In the genomic region with DNA sequence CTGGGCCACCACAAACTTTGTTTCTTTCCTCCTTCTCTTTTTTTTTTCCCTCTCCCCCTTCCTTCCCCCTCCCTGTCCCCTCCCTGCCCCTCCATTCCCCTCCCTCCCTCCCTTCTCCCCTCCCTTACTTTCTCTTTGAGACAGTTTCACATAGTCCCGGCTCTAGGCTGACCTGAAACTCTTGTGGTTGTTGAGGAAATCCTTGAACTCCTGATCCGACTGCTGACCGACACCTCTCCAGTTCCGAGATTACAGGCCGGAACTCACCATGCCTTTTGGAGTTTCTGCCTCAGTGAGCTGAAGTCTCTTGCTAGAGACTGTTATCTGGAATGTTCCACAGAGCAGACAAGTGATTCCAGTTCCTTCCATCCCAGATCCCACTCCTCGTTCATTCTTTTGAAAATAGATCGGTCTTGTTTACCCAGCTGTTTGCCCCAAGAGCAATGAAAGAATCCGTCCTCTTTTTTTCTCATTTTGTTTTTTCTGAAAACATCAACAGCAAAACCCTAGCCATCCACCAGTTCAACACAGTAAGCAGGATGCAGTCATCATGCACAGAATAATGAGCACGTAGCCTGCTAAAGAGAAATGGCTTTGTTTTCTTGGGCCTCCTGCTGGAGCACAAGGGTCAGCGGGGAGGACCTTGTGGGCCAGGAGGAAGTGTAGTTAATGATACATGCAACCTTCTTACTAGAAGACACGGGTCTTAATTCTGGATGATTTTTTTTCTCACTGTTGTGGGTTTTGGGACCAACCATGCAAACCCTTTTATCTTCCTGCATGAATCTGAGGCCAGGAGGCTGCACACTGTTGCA, we compare ENCODE assay signal across 8 mouse cellular contexts. TPM values are rescaled to one million over a fixed set of nuclear protein-coding genes. Genes with fewer than 3 reads are reported as not detected.
A peak's percentile ranks its signal among the peaks of the same experiment; 100 is the strongest.
DNase-seq lines count a peak whose midpoint lies in the region; ATAC-seq and TF ChIP-seq lines count a peak whose summit lies in the region.

No protein-coding gene starts in this region.

- H3K79me2 ChIP-seq in heart, adult 2 months (replicated peaks; ENCODE audit: control insufficient read depth, insufficient read depth, low read length), result no peaks in the 10 kb centered on the region

- peak overlapping the region; percentile 51 for H3K27ac ChIP-seq in heart, adult 2 months
- no peak overlapping the region for H3K27ac ChIP-seq in layer of hippocampus, adult 2 months
- H3K27ac ChIP-seq in embryonic facial prominence, embryonic 10.5 days (replicated peaks), result peak overlapping the region; percentile 70

- peak; percentile 43 for TF ChIP-seq CTCF in heart, adult 2 months (IDR thresholded peaks at IDR 0.05)
- 0 out of 2 replicates have a peak, but pooled peaks have one; percentile 13 for TF ChIP-seq CTCF in layer of hippocampus, adult 2 months (conservative IDR thresholded peaks at IDR 0.05)

- H3K4me1 ChIP-seq in heart, adult 2 months (ENCODE audit: control insufficient read depth, insufficient read depth, low read length), result peaks cover 3% of the 10 kb centered on the region; the same call in 1 of the 2 replicates
- H3K4me1 ChIP-seq in embryonic facial prominence, embryonic 10.5 days, result peaks cover 26% of the 10 kb centered on the region

- peak; percentile 67 for ATAC-seq in megakaryocyte, adult 5-6 weeks (ENCODE audit: poor library complexity, severe bottlenecking)

- no peak for TF ChIP-seq POLR2A in heart, adult 2 months (IDR thresholded peaks at IDR 0.05; ENCODE audit: insufficient read depth, low read depth, low read length)

- DNase-seq in heart, adult 2 months, result no peak
- no peak for DNase-seq in heart, postnatal 36 days
- no peak for DNase-seq in layer of hippocampus, adult 2 months (ENCODE audit: low spot score in 2 of 2)
- no peak for DNase-seq in layer of hippocampus, adult 9-10 months (ENCODE audit: low spot score)
- no peak for DNase-seq in embryonic facial prominence, embryonic 10.5 days (ENCODE audit: low spot score)
- DNase-seq in thymus, adult 18-20 months, result no peak
- no peak for DNase-seq in spleen, postnatal 36 days (ENCODE audit: low spot score in 2 of 2)

- H3K9ac ChIP-seq in heart, adult 2 months (ENCODE audit: low read depth, low read length), result no peak overlapping the region

- no peak for TF ChIP-seq EP300 in heart, adult 2 months (IDR thresholded peaks at IDR 0.05; ENCODE audit: insufficient read depth, low read depth, low read length)

- no peaks in the 10 kb centered on the region for H3K36me3 ChIP-seq in heart, adult 2 months (ENCODE audit: control insufficient read depth, insufficient read depth, low read length)
- no peaks in the 10 kb centered on the region for H3K36me3 ChIP-seq in embryonic facial prominence, embryonic 10.5 days (replicated peaks)

- H3K27me3 ChIP-seq in heart, adult 2 months (ENCODE audit: control insufficient read depth, insufficient read depth, low read length), result no peaks in the 10 kb centered on the region
- H3K27me3 ChIP-seq in embryonic facial prominence, embryonic 10.5 days (replicated peaks; ENCODE audit: low read depth, poor library complexity, severe bottlenecking), result no peaks in the 10 kb centered on the region

- 41% methylated on average over 11 of the region's 11 CpGs for WGBS in heart, adult 2 months
- WGBS in embryonic facial prominence, embryonic 10.5 days, result 50% methylated on average over 11 of the region's 11 CpGs

- H3K4me3 ChIP-seq in heart, adult 2 months, result no peak overlapping the region
- H3K4me3 ChIP-seq in layer of hippocampus, adult 2 months, result no peak overlapping the region
- H3K4me3 ChIP-seq in embryonic facial prominence, embryonic 10.5 days, result no peak overlapping the region

- H3K9me3 ChIP-seq in embryonic facial prominence, embryonic 10.5 days, result no peaks in the 10 kb centered on the region

- intact Hi-C loops in heart, adult 2 months (cut with DNase I), result no loop called here
- intact Hi-C loops in heart, postnatal 36 days (cut with DNase I), result no loop called here

RNA-seq across cellular contexts. Expression of a gene that starts 14.9 kb away (rescaled TPM):
- 10 to 100 TPM; 68.7 to 81.5 TPM for total RNA-seq in heart, adult 2 months (2021)
- polyA plus RNA-seq in heart, adult 2 months (2012; rRNA removed), result 57.2 and 86.2 TPM in 2 replicates
- 10 to 100 TPM; 74.2 to 80.7 TPM for total RNA-seq in heart, postnatal 36 days (2021)
- 1 to 10 TPM; 3.7 to 4.9 TPM for total RNA-seq in layer of hippocampus, adult 2 months (2021)
- polyA plus RNA-seq in embryonic facial prominence, embryonic 10.5 days (2016; fragmentation: Nextera tagmentation; extraction: Ambion mirVana), result 10.3 and 10.8 TPM in 2 replicates
- 82.1 and 88.8 TPM in 2 replicates for total RNA-seq in megakaryocyte, adult 5-6 weeks (2015)
- total RNA-seq in megakaryocyte, adult 5-6 weeks (2017), result 184 and 199 TPM in 2 replicates

RNA-seq across cellular contexts. Expression of a gene that starts 39.1 kb away (rescaled TPM):
- 10 to 100 TPM; 85.7 to 93.3 TPM for total RNA-seq in heart, adult 2 months (2021)
- polyA plus RNA-seq in heart, adult 2 months (2012; rRNA removed), result 77.2 and 121 TPM in 2 replicates
- total RNA-seq in heart, postnatal 36 days (2021), result 10 to 100 TPM; 78.3 to 93.2 TPM
- total RNA-seq in layer of hippocampus, adult 2 months (2021), result 10 to 100 TPM; 23.8 to 26.4 TPM
- 32.4 and 40.5 TPM in 2 replicates for polyA plus RNA-seq in embryonic facial prominence, embryonic 10.5 days (2016; fragmentation: Nextera tagmentation; extraction: Ambion mirVana)
- total RNA-seq in megakaryocyte, adult 5-6 weeks (2015), result 263 and 307 TPM in 2 replicates
- total RNA-seq in megakaryocyte, adult 5-6 weeks (2017), result 140 and 147 TPM in 2 replicates

Comparison
In these comparisons a context has a peak if more than half of its experiments do, and no peak if none do; other contexts are left out.
1. RNA of a gene that starts 14.9 kb away (total RNA-seq): 82.1 to 199 TPM in megakaryocyte, adult 5-6 weeks, 68.7 to 81.5 TPM in heart, adult 2 months and 74.2 to 80.7 TPM in heart, postnatal 36 days; 3.7 to 4.9 TPM in layer of hippocampus, adult 2 months; every median in the first group is over 10 times any median in the second.